Mouse (Mus musculus) forebrain, embryonic 14.5 days (tissue): ENCODE results near the gene Efcab10. TPM values are rescaled to one million over a fixed set of nuclear protein-coding genes. Genes with fewer than 3 reads are reported as not detected.

Experiments used
- ATAC-seq: fragments of 200-750 bp; cut with Nextera tagmentation; 2 replicates; pipeline ENCODE4 v1.8.0; 2017; ENCODE audit warnings: mild to moderate bottlenecking, moderate library complexity
- DNase-seq: peaks from one replicate; pipeline ENCODE4 v3.0.0-alpha.2; 2015; ENCODE audit warnings: low spot score
- H3K27ac ChIP-seq: fragments of 300-500 bp; sonication (generic); 2 replicates; pipeline ENCODE4 v1.5.1; 2014; ENCODE audit warnings: low read depth, mild to moderate bottlenecking, control low read depth, low read length, moderate library complexity
- H3K27me3 ChIP-seq: fragments of 300-500 bp; sonication (generic); replicated peaks from 2 replicates; pipeline ENCODE4 v1.6.1; 2014; ENCODE audit warnings: low read length, control low read depth, mixed read lengths; ENCODE audit not compliant: control insufficient read depth, insufficient read depth
- H3K36me3 ChIP-seq: fragments of 300-500 bp; sonication (generic); 2 replicates; pipeline ENCODE4 v1.6.1; 2014; ENCODE audit warnings: low read length, control low read depth; ENCODE audit not compliant: control insufficient read depth, insufficient read depth
- H3K4me1 ChIP-seq: fragments of 300-500 bp; sonication (generic); 2 replicates; pipeline ENCODE4 v1.6.1; 2014; ENCODE audit warnings: antibody characterized with exemption, low read length, control low read depth; ENCODE audit not compliant: control insufficient read depth, insufficient read depth
- H3K4me2 ChIP-seq: fragments of 300-500 bp; sonication (generic); 2 replicates; pipeline ENCODE4 v1.6.1; 2014; ENCODE audit warnings: mild to moderate bottlenecking, control low read depth, low read length
- H3K4me3 ChIP-seq: fragments of 300-500 bp; sonication (generic); 2 replicates; pipeline ENCODE4 v1.5.1; 2014; ENCODE audit warnings: low read depth, low read length, control low read depth
- H3K9ac ChIP-seq: fragments of 300-500 bp; sonication (generic); 2 replicates; pipeline ENCODE4 v1.6.1; 2014; ENCODE audit warnings: mild to moderate bottlenecking, low read length, control low read depth, moderate library complexity
- H3K9me3 ChIP-seq: fragments of 300-500 bp; sonication (generic); replicated peaks from 2 replicates; pipeline ENCODE4 v1.6.1; 2016; ENCODE audit warnings: low read length, control low read depth, mixed read lengths; ENCODE audit not compliant: control insufficient read depth
- WGBS: fragments of 180-500 bp; shearing (Covaris S2); extraction: QIAGEN DNeasy Blood & Tissue Kit; methylation state at CpG from one replicate; pipeline ENCODE4 v1.1.7; 2014; 5-methylcytosine and 5-hydroxymethylcytosine counted together
- polyA plus RNA-seq: library from polyadenylated mRNA; unstranded; fragments of >200 nt; fragmentation: Nextera tagmentation; extraction: Ambion mirVana; gene quantifications from 2 replicates; pipeline ENCODE4 v1.2.1, GENCODE M21; 2014

The Efcab10 gene
- 4.2 and 4.3 TPM in 2 replicates for polyA plus RNA-seq

DNA sequence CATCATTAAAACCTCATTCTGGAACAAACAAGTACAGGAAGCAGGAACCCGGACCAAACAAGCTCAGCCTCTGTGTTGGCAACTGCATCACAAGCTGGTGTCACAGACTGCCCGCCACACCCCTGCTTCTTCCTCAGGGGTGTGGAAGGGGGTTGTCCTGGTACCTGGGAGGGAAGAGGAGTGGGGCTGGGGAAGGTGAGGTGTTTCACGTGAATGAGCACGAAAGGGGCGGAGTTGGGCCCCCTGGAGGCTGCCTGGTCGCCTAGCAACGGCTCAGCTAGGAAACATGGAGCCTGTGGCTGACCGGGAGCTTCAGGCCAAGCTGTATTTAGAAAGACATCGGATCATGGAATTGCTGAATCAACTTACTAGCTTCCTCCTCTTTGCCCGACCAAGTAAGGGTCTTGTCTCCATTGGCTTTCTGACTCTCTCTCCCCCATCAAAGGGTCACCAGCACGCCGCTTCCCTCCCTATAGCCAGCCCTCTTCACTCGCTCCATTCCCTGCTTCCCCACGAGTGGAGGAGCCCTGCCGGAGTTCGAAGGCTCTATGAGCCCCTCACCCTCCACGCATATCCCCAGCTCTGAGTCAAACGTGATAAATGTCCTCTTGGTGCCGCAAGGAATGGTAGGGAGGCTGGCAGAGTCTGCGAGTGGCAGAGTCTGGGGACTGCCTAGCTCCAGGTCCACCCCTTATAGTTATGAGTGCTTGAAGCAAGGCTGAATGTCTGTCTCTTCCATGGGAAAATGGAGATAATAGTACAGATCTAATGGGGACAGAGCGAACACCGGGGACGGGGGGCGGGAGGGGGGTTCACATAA, at the start of gene Efcab10:
TSS of gene Efcab10 (plus strand) at position 51 of the 820 bp plus-strand sequence.
- no peaks in the 10 kb centered on the region for H3K4me1 ChIP-seq
- no peaks in the 10 kb centered on the region for H3K9me3 ChIP-seq
- H3K27ac ChIP-seq: peak within 1 kb of the TSS; percentile 44; the same call in 1 of the 2 replicates
- H3K27me3 ChIP-seq: no peaks in the 10 kb centered on the region
- 8% methylated on average over 24 of the region's 24 CpGs for WGBS
- peak within 1 kb of the TSS; percentile 51; the same call in 1 of the 2 replicates for H3K9ac ChIP-seq
- H3K36me3 ChIP-seq: no peaks in the 10 kb centered on the region
- peak within 1 kb of the TSS; percentile 55 for H3K4me2 ChIP-seq
- H3K4me3 ChIP-seq: peak within 1 kb of the TSS; percentile 23
- peak; percentile 63 for DNase-seq
- peak; percentile 73 for ATAC-seq

DNA sequence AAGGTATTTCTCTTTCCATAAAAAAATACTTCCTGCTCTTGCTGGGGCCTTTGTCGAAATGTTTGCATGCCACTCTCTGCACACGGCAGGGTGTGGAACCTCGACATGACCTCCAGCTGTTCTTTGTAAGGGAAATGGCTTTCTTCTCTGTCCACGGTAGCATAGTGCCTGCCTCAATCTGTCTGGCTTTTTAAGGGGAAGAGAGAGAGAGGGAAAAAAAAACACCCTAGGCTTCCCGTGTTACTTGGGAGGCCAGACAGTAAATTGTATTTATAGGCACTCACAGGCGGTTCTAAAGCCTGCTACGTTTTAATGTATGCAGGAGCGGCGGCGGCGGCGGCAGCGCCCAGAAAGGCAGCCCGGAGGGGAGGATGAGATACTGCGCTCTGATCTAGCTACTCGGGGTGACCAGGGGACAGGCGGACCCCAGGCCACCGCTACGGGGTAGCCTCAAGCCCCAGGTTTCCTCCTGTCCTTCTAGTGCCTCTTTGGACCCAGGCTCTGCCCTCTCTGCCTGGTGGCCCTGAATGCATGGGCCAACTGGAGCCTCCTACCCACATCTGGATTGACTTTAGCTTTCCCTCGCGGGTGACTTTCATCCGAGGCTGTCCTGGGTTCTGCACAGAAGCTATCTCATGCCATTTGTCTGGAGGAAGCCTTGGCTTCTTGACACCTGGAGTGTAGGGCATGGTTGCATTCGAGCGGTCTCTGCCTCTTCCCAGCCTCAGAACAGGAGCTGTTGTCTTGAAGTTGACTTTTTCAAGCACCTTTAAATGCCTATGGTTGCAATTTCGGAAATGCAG, 49.5 kb upstream of the Efcab10 start:
- peak overlapping the region; percentile 52 for H3K9ac ChIP-seq
- H3K27me3 ChIP-seq: no peaks in the 10 kb centered on the region
- H3K27ac ChIP-seq: peak overlapping the region; percentile 40
- H3K9me3 ChIP-seq: no peaks in the 10 kb centered on the region
- 0 out of 2 replicates have a peak, but pooled peaks have one; percentile 13 for ATAC-seq
- no peak overlapping the region for H3K4me3 ChIP-seq
- H3K4me2 ChIP-seq: peak overlapping the region; percentile 43
- H3K4me1 ChIP-seq: peaks cover 32% of the 10 kb centered on the region
- peak; percentile 59 for DNase-seq
- 10% methylated on average over 25 of the region's 25 CpGs for WGBS
- no peaks in the 10 kb centered on the region for H3K36me3 ChIP-seq

DNA sequence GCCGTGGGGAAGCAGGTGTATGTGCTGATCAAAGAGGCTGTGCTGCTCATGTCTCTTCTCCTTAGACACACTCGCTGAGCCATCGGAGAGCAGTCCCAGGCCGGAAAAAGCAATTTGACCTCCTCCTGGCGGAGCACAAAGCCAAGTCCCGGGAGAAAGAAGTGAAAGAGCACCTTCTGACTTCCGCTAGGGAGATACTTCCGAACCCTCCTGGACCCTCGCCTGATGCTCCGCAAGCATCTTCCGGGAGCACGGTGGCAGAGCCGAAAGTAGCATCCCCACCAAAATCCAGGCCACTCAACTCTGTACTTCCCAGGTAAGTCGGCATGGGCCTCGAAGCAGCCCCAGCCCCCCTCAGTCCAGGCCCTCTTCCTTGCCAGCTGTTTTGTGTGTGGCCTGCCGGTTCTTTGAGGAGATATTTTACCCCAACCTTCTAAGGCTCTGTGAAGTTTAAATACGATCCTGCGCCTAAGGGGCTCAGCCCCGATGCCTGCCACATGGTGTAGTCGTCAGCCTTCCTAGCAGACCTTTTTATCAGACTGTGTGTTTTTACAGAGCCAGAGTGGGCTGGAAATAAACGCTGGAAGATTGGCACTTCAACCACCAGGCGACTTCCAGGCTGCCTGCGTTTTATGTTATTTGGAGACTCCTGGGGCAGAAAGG, 48.8 kb upstream of the Efcab10 start:
- ATAC-seq: no peak
- no peaks in the 10 kb centered on the region for H3K27me3 ChIP-seq
- H3K4me2 ChIP-seq: peak overlapping the region; percentile 43
- no peak overlapping the region; the same call in 1 of the 2 replicates for H3K9ac ChIP-seq
- peak overlapping the region; percentile 40; the same call in 1 of the 2 replicates for H3K27ac ChIP-seq
- H3K9me3 ChIP-seq: no peaks in the 10 kb centered on the region
- H3K4me3 ChIP-seq: no peak overlapping the region
- DNase-seq: no peak
- peaks cover 25% of the 10 kb centered on the region for H3K4me1 ChIP-seq
- 42% methylated on average over 23 of the region's 23 CpGs for WGBS
- no peaks in the 10 kb centered on the region for H3K36me3 ChIP-seq

DNA sequence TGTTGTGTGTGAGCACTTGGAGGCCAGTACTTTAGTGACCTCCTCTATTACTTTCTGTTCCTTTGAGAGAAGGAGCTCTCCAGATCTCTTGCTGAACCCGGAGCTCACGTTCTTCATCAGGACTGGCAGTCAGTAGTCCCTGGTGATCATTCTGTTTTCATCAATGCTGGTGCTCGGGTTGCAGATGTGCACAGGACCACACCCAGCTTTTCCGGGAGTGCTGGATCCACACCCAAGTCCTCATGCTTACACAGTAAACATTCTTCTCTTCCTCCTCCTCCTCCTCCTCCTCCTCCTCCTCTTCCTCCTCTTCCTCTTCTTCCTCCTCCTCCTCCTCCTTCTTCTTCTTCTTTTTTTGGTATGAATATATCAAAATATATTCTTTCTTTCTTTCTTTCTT, 42.0 kb upstream of the Efcab10 start:
- Histone ChIP-seq H3K9me3 (no peaks in the 10 kb centered on the region), H3K36me3 (no peaks in the 10 kb centered on the region), H3K27ac (no peak overlapping the region), H3K9ac (no peak overlapping the region), H3K27me3 (no peaks in the 10 kb centered on the region), H3K4me3 (no peak overlapping the region), H3K4me1 (no peaks in the 10 kb centered on the region), H3K4me2 (no peak overlapping the region)
- no peak for ATAC-seq
- no peak for DNase-seq
- WGBS: 88% methylated on average over 4 of the region's 4 CpGs

DNA sequence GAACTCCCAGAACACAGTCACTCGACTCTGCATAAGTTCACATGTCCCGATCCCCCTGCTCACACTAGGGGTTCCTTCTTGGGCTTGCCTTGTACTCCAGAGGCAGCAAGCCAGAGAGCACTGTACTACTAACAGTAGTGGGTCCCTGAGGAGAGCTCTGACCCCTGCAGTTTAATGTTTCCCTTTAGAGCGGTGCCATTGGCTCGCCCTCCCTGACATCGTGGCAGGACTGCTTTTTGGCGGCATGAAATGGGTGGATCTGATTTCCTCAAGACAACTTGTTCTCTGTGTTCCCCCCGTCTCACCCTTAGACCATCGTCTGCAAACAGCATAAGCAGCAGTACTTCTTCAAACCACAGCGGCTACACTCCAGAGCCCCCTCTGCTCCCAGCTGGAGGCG, 36.3 kb upstream of the Efcab10 start:
- WGBS: 91% methylated on average over 10 of the region's 10 CpGs
- Histone ChIP-seq H3K4me1 (0 out of 2 replicates have a peak, but pooled peaks cover 6% of the 10 kb centered on the region), H3K27me3 (no peaks in the 10 kb centered on the region), H3K4me3 (no peak overlapping the region), H3K27ac (no peak overlapping the region), H3K9ac (no peak overlapping the region), H3K36me3 (no peaks in the 10 kb centered on the region), H3K4me2 (no peak overlapping the region), H3K9me3 (no peaks in the 10 kb centered on the region)
- no peak for DNase-seq
- no peak for ATAC-seq

DNA sequence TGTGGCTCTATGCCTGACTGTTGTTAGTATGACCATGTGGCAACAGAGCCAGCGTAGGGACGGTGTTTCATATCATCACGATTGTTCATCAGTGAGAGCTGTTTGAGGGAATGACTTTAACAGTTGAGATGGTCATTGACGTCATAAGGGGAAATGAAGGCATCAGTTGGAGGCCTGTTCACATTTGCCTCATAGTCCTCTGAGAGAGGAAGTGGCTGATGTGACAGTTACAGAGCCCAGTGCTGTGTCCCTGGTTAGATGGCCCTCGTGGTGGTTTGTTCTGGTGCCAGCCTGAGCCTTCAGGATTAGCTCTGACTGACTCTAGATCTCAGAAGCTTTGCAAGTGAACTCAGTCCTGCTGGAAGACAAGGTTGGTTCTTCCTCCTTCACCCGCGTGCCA, 35.4 kb upstream of the Efcab10 start:
- ATAC-seq: no peak
- no peak overlapping the region for H3K9ac ChIP-seq
- 95% methylated on average over 7 of the region's 7 CpGs for WGBS
- H3K36me3 ChIP-seq: no peaks in the 10 kb centered on the region
- no peaks in the 10 kb centered on the region for H3K9me3 ChIP-seq
- DNase-seq: no peak
- H3K4me1 ChIP-seq: 0 out of 2 replicates have a peak, but pooled peaks cover 6% of the 10 kb centered on the region
- no peak overlapping the region for H3K4me2 ChIP-seq
- H3K4me3 ChIP-seq: no peak overlapping the region
- H3K27me3 ChIP-seq: no peaks in the 10 kb centered on the region
- H3K27ac ChIP-seq: no peak overlapping the region

DNA sequence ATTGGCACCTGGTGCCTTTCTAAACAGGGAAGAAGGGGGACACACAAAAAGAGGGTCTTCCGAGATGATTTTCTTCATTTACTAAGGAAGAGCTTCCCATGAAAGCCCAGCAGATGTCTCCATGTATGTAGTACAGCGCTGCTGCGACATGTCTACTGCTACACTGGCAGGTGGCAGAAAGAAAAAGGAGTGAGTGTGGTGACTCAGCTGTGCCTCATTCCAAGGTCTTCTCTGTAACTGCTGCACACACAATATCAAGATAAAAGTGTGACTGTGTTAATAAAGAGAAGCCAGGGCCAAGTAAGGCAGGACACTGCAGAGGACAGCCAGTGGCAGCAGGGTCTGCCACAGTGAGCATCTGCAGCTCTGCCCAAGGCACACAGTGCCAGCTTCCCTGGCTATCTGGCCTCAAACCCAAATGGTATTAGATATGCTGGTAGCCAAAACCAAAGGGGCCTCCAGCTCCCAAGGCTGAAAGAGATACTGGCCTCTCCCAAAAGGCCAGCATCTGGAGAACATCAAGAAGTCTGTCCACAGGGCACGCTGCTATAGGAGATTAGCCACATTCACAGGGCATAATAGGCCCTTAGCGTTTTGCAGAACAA, 34.7 kb upstream of the Efcab10 start:
- H3K4me2 ChIP-seq: no peak overlapping the region
- no peak overlapping the region for H3K4me3 ChIP-seq
- no peaks in the 10 kb centered on the region for H3K9me3 ChIP-seq
- H3K27me3 ChIP-seq: no peaks in the 10 kb centered on the region
- H3K9ac ChIP-seq: no peak overlapping the region
- no peaks in the 10 kb centered on the region for H3K36me3 ChIP-seq
- DNase-seq (no peak), ATAC-seq (0 out of 2 replicates have a peak, but pooled peaks have one; percentile 19)
- 0 out of 2 replicates have a peak, but pooled peaks cover 6% of the 10 kb centered on the region for H3K4me1 ChIP-seq
- 80% methylated on average over 5 of the region's 5 CpGs for WGBS
- H3K27ac ChIP-seq: peak overlapping the region; percentile 46

DNA sequence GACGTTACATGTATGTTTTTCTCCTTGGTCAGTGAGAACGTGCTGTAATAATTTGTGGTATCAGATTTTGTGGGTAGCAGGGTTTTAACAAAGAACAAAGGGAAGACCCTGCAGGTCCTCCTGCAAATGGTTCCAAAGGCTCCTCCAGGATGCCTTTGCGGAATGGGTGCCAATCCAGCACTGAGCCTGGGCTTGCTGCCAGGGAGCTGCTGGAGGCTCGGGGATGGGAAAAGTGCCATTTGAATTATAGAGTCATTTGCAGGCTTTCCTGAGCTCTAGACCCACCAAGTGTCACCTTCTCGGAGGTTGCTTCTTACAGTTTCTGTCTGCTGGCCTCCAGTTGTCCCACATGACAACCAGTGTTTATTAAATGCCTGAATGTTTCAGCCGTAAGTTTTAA, 33.9 kb upstream of the Efcab10 start:
- Histone ChIP-seq H3K4me2 (no peak overlapping the region), H3K4me1 (0 out of 2 replicates have a peak, but pooled peaks cover 6% of the 10 kb centered on the region), H3K4me3 (no peak overlapping the region), H3K36me3 (no peaks in the 10 kb centered on the region), H3K27me3 (no peaks in the 10 kb centered on the region), H3K9me3 (no peaks in the 10 kb centered on the region), H3K9ac (no peak overlapping the region), H3K27ac (peak overlapping the region; percentile 67)
- 41% methylated on average over 6 of the region's 6 CpGs for WGBS
- ATAC-seq (peak; percentile 77), DNase-seq (peak; percentile 91)
